Mouse (Mus musculus) erythroid progenitor cell, adult 5-6 weeks (primary cell): ENCODE measurements around the gene Dlx4. TPM values are rescaled to one million over a fixed set of nuclear protein-coding genes. Genes with fewer than 3 reads are reported as not detected.

ENCODE experiments used
- ATAC-seq: replicated peaks from 2 replicates; pipeline ENCODE4 v1.8.0; 2016; ENCODE audit warnings: moderate number of reproducible peaks, mild to moderate bottlenecking, moderate TSS enrichment, inconsistent platforms; ENCODE audit not compliant: poor library complexity, low FRiP score, severe bottlenecking
- total RNA-seq, 2 experiments: library from RNA; stranded (forward) in 1 of 2; stranded (reverse) in 1 of 2; fragments of 150-400 nt in 1 of 2; fragments of 186-747, 209-891 nt in 1 of 2; gene quantifications; 2 replicates each; pipeline versions ENCODE4 v1.2.3 to v1.2.4; 2015 to 2017; ENCODE audit warnings: low replicate concordance in 2 of 2

Gene Dlx4
- total RNA-seq, 2 experiments from 2014 or later: not detected

- ATAC-seq: no peak
Measured at GRCm38 (mm10) chr11:95109000-95109399, 37.1 kb downstream of the Dlx4 start.

- ATAC-seq: peak; percentile 71
Measured at GRCm38 (mm10) chr11:95106440-95107236, 39.4 kb downstream of the Dlx4 start.

GRCm38 (mm10) chr11:95105274-95105874, 40.7 kb downstream of the Dlx4 start:
- no peak for ATAC-seq

GRCm38 (mm10) chr11:95104266-95104665, 41.8 kb downstream of the Dlx4 start:
- no peak for ATAC-seq

- no peak for ATAC-seq
Measured at GRCm38 (mm10) chr11:95102161-95102904, 43.7 kb downstream of the Dlx4 start.

- no peak for ATAC-seq
Measured at GRCm38 (mm10) chr11:95101071-95101788, 44.8 kb downstream of the Dlx4 start.

- no peak for ATAC-seq
Measured at GRCm38 (mm10) chr11:95100393-95100792, 45.7 kb downstream of the Dlx4 start.

- no peak for ATAC-seq
Measured at GRCm38 (mm10) chr11:95098346-95099095, 47.5 kb downstream of the Dlx4 start.

- ATAC-seq: no peak
Measured at GRCm38 (mm10) chr11:95097889-95098288, 48.2 kb downstream of the Dlx4 start.

- no peak for ATAC-seq
Measured at GRCm38 (mm10) chr11:95096608-95097373, 49.3 kb downstream of the Dlx4 start.

- ATAC-seq: no peak
Measured at GRCm38 (mm10) chr11:95095596-95095995, 50.5 kb downstream of the Dlx4 start.

- ATAC-seq: no peak
Measured at GRCm38 (mm10) chr11:95093077-95093476, 53.0 kb downstream of the Dlx4 start.

Other genes with a start within 250 kb of the Dlx4 start
- 1.4 and 2.1 TPM in 2 replicates for gene Col1a1, start 210.0 kb downstream of the Dlx4 start, total RNA-seq (2015; ENCODE audit: low replicate concordance)
- gene Col1a1, start 210.0 kb downstream of the Dlx4 start, total RNA-seq (2017; ENCODE audit: low replicate concordance): 0.90 and 1.9 TPM in 2 replicates
- gene Hils1, start 178.7 kb downstream of the Dlx4 start, total RNA-seq (2015; ENCODE audit: low replicate concordance): not detected in 2 replicates
- not detected in 2 replicates for gene Hils1, start 178.7 kb downstream of the Dlx4 start, total RNA-seq (2017; ENCODE audit: low replicate concordance)
- gene Sgca, start 169.9 kb downstream of the Dlx4 start, total RNA-seq (2015; ENCODE audit: low replicate concordance): not detected in 2 replicates
- gene Sgca, start 169.9 kb downstream of the Dlx4 start, total RNA-seq (2017; ENCODE audit: low replicate concordance): not detected in 2 replicates
- 59.5 and 71.4 TPM in 2 replicates for gene Ppp1r9b, start 155.2 kb downstream of the Dlx4 start, total RNA-seq (2015; ENCODE audit: low replicate concordance)
- gene Ppp1r9b, start 155.2 kb downstream of the Dlx4 start, total RNA-seq (2017; ENCODE audit: low replicate concordance): 98.2 and 125 TPM in 2 replicates
- 103 TPM in 2 replicates for gene Samd14, start 136.4 kb downstream of the Dlx4 start, total RNA-seq (2015; ENCODE audit: low replicate concordance)
- gene Samd14, start 136.4 kb downstream of the Dlx4 start, total RNA-seq (2017; ENCODE audit: low replicate concordance): 98.7 and 99.2 TPM in 2 replicates
- 8.3 and 8.4 TPM in 2 replicates for gene Pdk2, start 104.9 kb downstream of the Dlx4 start, total RNA-seq (2015; ENCODE audit: low replicate concordance)
- 2.3 and 3.2 TPM in 2 replicates for gene Pdk2, start 104.9 kb downstream of the Dlx4 start, total RNA-seq (2017; ENCODE audit: low replicate concordance)
- gene Itga3, start 69.5 kb downstream of the Dlx4 start, total RNA-seq (2015; ENCODE audit: low replicate concordance): not detected in 2 replicates
- gene Itga3, start 69.5 kb downstream of the Dlx4 start, total RNA-seq (2017; ENCODE audit: low replicate concordance): 0.13 TPM in 1 of 2 replicates, not detected in the other
- not detected in 2 replicates for gene Dlx3, start 26.1 kb downstream of the Dlx4 start, total RNA-seq (2015; ENCODE audit: low replicate concordance)
- not detected in 2 replicates for gene Dlx3, start 26.1 kb downstream of the Dlx4 start, total RNA-seq (2017; ENCODE audit: low replicate concordance)
- gene Tac4, start 115.3 kb upstream of the Dlx4 start, total RNA-seq (2015; ENCODE audit: low replicate concordance): not detected in 2 replicates
- gene Tac4, start 115.3 kb upstream of the Dlx4 start, total RNA-seq (2017; ENCODE audit: low replicate concordance): not detected in 2 replicates
- gene Kat7, start 164.0 kb upstream of the Dlx4 start, total RNA-seq (2015; ENCODE audit: low replicate concordance): 94.3 and 127 TPM in 2 replicates
- 72.6 and 81.2 TPM in 2 replicates for gene Kat7, start 164.0 kb upstream of the Dlx4 start, total RNA-seq (2017; ENCODE audit: low replicate concordance)
- 340 and 347 TPM in 2 replicates for gene Fam117a, start 190.8 kb upstream of the Dlx4 start, total RNA-seq (2015; ENCODE audit: low replicate concordance)
- gene Fam117a, start 190.8 kb upstream of the Dlx4 start, total RNA-seq (2017; ENCODE audit: low replicate concordance): 282 and 287 TPM in 2 replicates
- 35.0 and 42.3 TPM in 2 replicates for gene Slc35b1, start 238.4 kb upstream of the Dlx4 start, total RNA-seq (2015; ENCODE audit: low replicate concordance)
- 38.7 and 50.4 TPM in 2 replicates for gene Slc35b1, start 238.4 kb upstream of the Dlx4 start, total RNA-seq (2017; ENCODE audit: low replicate concordance)